Mouse (Mus musculus) bone marrow, adult 2 months (tissue): ENCODE data around the gene Ush2a.

Experiments used
- CTCF ChIP-seq: fragments of 200-500 bp; IDR thresholded peaks from 2 replicates; pipeline ENCODE4 v1.5.1; 2011; ENCODE audit warnings: low read length, control low read depth; ENCODE audit not compliant: control insufficient read depth, insufficient read depth
- POLR2A ChIP-seq: fragments of 200-500 bp; IDR thresholded peaks from 2 replicates; pipeline ENCODE4 v1.6.1; 2011; ENCODE audit warnings: low read depth, mild to moderate bottlenecking, control low read depth, low read length, borderline replicate concordance; ENCODE audit not compliant: control insufficient read depth

GRCm38 (mm10) chr1:188639666-188640065, 377.8 kb downstream of the Ush2a start:
- TF ChIP-seq CTCF (no peak), POLR2A (no peak)
